Mouse (Mus musculus) liver, adult 10 weeks (tissue): Measurements from ENCODE around the gene 4931406C07Rik. TPM values are rescaled to one million over a fixed set of nuclear protein-coding genes. Genes with fewer than 3 reads are reported as not detected.

ENCODE experiments used
- polyA plus RNA-seq: library from polyadenylated mRNA; stranded (reverse); fragments of 350-450 nt; fragmentation: Illumina TruSeq; extraction: RNeasy Lipid Tissue Mini Kit (QIAGEN cat#74804); gene quantifications from one replicate; pipeline ENCODE4 v1.2.3, GENCODE M21; 2014; ENCODE audit warnings: low read depth, low replicate concordance

4931406C07Rik gene
- 440 TPM for polyA plus RNA-seq

GRCm38 (mm10) chr9:15306398-15307119 lies at the start of gene 4931406C07Rik:
Gene 4931406C07Rik (minus strand): TSS chr9:15306448.

GRCm38 (mm10) chr9:15305503-15306397 lies 498 bp downstream of the 4931406C07Rik start, which contains the start of gene Taf1d:
Gene Taf1d (plus strand): TSS chr9:15306214.

DNA sequence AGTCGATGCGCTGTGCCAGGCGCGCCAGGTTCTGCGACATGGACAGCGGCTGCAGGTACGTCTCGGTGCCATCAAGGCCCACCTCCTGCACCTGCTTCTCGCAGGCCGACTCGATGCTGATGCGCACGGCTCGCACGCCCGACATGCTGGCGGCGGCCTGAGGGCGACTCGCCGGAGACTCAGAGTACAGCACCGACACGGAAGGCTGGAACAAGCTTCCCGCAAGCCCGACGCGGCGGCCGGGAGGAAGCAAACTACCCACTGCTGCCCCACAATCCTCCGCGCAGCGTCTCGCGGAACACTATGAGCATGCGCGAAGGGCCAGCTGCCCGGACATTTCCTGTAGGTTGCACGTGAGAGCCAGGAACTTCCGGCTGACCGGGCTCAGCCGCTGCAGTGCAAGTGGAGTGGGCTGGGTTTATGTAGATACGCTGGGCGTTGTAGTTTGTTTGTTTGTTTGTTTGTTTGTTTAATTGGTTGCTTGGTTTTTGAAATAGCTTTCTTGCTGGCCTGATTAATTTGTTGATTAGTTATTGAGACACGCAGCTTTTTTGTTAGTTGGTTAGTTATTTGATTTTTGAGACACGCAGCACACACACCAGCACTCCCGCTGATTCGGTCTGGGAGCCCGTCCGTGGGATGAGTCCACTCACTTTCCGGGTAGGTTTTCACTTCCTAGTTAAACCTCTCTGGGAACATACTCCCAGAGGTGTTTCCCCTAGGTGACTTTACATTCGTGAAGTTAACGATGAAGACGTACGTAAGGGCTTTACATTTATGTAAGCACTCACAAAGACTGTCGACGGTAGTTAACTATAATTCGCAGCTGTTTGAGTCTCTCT lies 26.4 kb downstream of the 4931406C07Rik start, which contains the start of gene Med17:
Gene Med17, minus strand, starts transcription at position 283 of the 842 bp plus-strand sequence.

GRCm38 (mm10) chr9:15239042-15239925 lies 67.0 kb downstream of the 4931406C07Rik start, which contains the start of gene Vstm5:
Gene Vstm5 (plus strand): TSS chr9:15239045.

Other genes with a start within 250 kb of the 4931406C07Rik start
- gene Hephl1, start 194.3 kb downstream of the 4931406C07Rik start, polyA plus RNA-seq: not detected
- gene Vstm5, start 67.4 kb downstream of the 4931406C07Rik start, polyA plus RNA-seq: 0.19 TPM
- gene Med17, start 26.5 kb downstream of the 4931406C07Rik start, polyA plus RNA-seq: 14.0 TPM
- gene Taf1d, start 234 bp downstream of the 4931406C07Rik start, polyA plus RNA-seq: 47.6 TPM
- 8.8 TPM for gene Cep295, start 51.3 kb upstream of the 4931406C07Rik start, polyA plus RNA-seq
- gene Smco4, start 187.0 kb upstream of the 4931406C07Rik start, polyA plus RNA-seq: 4.1 TPM